Mouse (Mus musculus): ENCODE measurements around the gene Grik4.

The Grik4 gene

DNA sequence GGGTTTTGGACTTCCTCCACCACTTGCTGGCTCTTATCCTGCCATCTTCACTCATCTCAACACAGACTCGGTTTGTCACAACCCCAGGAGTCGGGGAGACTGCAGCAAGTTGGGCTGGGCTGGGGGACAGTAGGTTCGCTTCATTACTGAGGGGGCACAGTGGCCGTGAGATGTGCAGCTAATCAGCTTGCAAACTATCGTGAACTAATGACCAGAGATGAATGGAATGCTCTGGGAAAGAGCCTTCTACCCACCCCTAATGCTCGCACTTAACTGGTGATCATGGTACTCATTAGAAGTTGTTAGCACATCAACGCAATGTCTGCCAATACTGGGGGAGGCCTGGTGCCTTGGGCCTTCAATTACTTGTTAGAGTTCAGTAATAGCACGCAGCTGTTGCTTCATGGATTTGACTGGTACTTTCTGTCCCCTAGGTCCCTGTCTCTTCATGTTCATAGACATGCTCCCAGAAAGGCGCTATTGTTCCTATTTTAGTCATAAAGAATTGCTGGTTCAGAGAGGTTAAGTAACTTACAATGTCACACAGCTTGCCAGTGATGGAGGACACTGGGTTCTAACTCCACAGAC, 211.5 kb downstream of the Grik4 start:
- DNase-seq: no peak

DNA sequence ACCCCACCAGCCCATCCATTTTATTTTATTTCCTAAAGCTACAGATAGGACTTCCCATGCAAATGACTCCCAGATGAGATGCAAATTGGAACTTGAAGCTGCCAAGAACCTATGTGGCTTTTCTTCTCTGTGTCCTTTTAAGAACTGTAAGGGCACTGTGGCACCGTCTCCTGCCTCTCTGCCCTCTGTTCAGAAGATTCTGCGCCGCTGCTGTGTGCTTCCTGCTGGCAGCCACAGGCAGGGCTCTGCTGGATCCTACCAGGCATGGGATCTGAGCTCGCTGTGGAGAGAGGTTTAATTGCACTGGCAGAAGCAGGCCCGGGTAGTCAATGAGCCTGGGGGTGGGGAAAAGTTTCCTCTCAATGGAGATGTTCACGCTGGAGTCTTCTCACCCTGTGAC, 215.8 kb downstream of the Grik4 start:
- DNase-seq: no peak

DNA sequence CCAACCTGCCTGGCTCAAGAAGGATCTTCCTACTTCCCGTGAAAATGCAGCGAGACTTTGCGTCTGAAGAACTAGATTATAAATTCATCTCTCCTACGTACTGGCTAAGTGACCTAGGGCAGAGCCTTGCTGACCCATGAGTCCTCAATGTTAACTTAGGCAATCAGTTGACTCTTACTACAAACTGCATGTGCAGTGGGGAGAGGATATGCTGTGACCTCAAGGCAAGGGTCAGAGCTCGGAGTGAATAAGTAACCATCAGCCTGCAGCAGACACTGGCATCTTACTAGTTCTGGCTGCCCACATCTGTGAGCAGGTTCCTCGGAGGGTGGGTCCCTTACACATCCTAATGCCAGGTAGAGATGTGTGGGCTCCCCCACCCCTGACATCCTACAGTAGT, 216.6 kb downstream of the Grik4 start:
- DNase-seq: no peak

DNA sequence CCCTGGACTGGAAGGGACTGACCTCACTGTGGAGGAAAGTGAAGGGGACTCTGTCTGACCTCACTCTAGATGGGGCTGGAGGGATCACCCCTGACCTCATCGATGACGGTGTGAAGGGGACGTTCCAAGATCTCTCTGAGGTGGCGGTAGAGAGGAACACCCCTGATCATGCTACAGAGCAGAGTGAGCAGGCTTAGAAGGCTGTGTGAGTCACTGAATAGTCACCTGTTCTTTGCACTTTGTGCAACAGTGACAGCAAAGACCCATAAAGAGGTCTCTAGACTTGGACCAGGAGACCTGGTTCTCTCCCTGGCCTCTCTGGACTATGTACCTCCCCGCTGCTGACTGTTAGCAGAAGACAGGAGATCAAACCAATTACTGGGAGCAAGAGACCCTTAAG, 217.1 kb downstream of the Grik4 start:
- DNase-seq: no peak

DNA sequence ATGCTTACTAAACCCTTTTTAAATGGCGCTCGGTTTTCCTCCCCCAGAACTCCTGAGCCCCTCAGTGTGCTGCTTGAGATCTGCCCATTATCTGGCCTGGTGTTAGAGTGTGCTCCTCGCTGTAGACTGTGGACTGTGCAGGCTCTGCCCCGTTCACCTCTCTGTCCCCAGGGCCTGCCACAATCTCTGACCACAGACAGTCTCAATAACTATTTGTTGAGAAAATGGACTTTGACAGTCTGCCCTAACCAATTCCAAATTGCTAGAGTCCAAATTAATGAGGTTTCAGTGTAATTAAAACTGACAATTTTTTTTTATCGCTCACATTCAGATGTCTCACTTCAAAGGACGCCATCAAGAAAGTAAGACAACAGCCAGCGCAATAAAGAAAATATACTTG, 220.2 kb downstream of the Grik4 start:
- no peak for DNase-seq

DNA sequence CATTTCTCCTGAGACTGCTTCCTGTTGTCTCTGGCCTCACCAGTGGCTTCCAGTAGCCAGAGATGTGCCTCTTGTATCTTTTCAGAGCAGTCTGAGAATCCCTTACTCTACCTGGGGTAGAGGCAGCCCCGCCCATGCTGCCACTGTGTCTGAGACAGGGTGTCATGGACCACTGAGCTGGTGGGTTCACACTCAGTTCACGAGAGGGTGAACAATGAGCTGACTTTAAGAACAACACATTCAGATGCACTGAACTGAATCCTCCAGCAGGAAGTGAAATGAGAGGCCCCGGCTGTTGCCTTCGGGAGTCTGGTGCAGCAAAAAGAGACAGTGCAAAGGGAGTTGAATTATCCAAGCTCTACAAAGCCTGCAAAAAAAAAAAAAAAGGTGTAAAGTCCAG, 221.8 kb downstream of the Grik4 start:
- DNase-seq: no peak

DNA sequence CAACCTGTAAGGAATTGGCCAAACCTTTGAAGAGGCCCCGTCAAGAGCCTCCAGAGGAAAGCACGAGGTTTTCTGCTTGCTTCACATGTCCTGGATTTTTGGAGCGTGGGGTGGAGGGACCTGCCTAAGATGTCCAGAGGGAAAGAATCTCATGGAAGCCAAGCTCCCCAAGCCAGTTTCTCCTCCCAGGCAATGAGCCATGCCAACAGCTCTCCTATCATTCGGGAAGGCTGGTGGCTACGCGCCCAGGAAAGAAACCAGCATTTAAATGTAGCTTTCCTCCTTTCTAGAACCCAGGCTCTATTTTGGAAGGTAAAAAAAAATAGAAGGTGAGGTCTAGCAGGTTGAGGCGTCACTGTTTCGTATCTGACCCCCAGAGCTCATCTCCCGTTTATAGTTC, 222.6 kb downstream of the Grik4 start:
- DNase-seq: no peak

DNA sequence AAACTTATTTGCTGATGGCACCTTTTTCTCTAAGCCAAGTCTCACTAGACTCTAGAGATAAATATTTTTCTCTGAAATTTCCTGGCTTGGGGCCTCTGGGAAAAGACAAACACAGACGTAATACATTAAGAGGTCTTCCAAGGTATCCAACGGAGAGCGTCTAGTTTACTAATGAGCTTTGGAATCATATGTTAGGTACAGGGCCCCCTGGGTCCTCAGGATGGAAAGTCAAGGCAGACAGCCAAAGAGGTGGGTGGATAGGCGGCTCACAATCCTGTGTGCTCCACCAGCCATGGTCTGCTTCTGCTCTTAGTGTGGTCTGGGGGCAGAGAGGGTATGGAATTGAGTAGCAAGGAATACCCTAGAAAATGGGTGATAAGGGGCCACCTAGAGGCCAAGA, 223.1 kb downstream of the Grik4 start:
- DNase-seq: no peak

DNA sequence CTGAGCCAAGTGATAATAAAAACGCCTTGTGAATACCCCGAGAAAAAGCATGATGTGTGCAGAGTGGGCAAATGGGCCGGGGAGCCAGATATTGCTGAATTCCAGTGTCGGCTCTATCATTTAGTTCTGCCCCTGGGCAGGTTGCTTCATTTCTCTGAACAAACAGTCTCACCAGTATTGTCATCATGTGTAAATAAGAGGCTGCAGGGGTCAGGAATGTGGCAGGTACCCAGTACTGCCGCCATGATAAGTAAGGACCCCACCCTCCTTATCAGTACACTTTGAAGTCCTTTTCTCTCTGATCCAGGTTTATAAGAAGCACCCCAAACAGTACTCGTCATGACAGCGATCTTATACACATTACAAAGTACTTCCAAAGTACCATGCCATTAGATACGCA, 230.4 kb downstream of the Grik4 start:
- no peak for DNase-seq

DNA sequence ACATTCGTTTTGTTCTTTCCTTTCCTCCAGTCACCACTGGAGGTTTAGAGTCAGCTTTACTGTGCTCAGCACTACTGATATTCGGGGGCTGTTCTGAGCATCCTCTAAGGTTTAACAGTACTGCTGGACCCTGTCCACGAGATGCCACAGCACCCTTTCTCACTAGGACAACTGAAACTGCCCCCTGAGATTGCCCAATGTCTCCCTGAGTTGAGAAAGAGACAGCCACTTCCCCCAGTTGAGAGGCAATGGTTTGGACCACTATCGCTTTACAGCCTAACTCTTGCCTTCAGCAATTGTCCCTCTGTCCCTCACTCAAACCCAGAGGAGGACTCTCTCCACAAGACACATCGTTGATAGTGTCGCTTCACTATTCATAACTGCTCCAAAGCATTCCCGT, 238.4 kb downstream of the Grik4 start:
- DNase-seq: no peak

DNA sequence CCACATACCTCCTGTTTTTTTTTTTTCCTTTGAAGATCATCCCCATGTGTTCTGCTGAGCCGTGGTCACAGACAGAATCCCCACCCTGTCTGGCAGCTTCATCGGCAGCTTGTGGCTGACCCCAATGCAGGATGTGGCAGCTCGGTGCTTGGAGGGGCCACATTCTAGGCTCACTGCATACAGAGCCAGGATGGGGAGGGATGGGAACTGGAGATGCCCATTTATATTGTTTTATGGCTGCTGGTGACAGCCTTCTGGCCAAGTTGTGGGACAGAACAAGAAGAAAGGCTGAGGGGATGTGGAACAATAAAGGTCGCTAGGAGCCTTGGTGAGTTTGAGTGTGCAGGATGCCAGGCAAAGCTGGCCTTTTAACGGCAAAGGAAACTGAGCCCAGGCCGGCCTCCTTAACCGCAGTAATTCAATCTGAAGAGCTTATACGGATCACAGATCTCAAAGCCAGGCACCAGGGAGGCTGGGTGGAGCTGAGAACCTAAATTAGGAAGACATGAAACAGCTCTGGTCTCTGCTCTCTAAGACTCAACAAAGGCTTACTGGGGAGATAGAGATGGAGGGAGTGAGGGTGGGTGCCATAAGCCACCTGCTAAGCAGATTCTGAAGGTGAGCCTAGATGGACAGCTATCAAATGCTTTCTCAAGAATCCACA, 241.0 kb downstream of the Grik4 start:
- no peak for DNase-seq

DNA sequence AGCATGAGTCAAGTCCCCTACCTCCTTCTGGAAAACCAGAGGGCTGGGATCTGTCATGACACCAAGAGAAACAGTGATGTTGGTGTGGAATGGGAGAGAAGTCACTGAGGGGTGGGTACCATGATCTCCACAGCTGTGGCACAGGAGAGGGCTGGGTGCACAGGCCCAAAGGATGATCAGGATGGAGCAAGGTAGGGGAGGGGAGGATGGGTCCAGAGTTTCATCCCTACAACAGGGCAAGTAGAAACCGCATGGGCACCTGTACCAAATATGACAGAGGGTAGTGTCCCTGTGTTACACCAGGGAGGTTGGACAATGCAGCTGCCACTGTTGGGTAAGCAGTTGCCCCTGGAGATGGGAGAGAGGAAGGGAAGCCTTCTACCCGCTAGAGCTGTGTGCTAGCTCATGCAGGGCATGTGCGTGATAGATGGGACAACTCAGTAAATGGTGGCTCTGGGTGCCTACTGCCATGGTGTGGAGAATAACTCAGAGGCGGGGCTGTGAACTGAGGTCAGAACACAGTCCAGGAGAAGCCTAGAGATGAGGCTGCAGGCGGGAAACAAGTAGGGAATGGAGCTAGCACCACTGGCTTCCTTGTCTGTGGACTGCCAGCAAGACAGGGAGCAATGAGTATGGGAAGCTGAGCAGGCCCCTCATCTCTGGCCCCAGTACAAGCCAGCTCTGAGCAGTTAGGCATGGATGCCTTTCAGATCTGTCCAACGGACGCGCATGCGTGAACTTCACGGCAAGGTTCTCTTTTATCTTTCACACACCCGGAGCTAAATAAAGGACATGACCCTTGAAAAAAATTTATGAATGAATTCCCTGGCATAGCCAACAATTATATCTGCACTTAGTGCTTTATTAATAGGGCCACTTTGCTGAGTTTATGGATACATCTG, 241.8 kb downstream of the Grik4 start:
- no peak for DNase-seq

DNA sequence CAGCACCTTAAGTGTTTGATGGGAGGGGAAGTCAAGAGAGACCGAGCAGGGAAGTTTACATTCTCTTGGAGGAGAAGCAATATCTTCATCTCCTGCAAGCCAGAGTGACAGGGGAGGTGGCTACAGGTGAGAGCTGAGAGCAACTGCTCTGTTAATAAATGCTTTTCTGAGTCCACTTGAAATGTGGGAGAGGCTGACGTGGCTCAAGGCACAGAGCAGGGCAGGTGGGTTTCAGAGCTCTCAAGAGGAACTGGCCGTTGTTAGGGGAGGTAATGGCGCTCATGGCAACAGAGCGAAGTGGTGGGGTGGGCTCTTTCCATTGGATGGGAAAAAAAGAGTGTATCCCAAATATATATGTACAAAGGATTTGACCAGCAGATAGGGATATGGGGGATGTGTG, 242.6 kb downstream of the Grik4 start:
- DNase-seq: no peak

DNA sequence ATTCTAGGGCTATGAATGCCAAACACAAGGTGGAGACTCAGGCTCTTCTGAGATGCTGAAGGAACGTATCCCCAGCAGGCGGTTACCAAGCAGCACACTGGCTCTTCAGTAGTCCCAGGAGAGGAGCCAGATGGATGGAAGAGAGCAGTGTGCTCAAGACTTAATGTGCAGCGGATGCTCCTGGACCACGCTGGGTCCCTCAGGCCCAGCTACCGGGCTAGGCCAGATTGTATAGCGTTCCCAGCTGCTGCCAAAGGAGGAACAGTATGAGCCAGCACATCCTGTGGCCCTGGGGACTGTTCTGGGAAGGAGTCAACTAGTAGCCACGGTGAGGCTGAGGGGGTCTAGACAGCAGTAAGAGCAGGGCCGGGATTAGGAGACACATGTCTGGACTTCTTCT, 251.3 kb downstream of the Grik4 start:
- DNase-seq: no peak

DNA sequence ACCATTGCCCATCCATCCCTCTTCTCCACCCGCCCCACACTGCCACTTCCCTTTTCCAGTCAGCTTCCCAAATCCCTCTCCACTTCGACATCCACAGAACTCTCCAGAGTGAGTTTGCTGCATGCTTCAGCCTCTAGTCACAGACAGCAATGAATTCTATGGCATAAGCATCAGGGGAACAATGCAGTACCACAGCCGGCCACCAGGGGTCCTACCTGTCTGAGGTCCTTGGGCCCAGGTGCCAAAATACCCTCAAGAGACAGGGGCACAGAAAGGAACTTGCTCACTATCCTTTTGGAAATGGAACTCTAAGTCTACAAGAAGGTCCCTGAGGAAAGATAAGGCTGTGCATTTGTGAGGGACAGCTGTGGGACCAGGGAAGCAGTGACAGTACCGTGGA, 256.1 kb downstream of the Grik4 start:
- DNase-seq: peak; percentile 29

DNA sequence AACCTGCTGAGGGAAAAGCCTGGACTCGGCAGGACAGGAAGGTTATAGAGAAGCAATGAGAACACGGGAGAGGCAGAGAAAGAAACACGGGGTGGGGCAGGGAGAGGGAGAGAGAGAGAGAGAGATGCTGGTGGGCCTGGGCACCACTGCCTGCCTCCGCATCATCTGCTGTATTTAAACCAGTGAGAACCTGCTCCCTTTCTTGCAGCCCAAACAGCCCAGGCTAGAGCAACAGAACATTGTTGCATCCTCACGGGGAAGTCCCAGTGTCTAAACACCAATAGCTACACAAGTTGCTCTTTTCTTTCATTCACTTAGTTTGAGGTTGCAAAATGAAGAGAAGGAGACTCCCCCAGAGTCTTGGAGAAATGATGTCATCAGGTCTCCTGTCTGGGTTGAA, 258.2 kb downstream of the Grik4 start:
- DNase-seq: no peak

DNA sequence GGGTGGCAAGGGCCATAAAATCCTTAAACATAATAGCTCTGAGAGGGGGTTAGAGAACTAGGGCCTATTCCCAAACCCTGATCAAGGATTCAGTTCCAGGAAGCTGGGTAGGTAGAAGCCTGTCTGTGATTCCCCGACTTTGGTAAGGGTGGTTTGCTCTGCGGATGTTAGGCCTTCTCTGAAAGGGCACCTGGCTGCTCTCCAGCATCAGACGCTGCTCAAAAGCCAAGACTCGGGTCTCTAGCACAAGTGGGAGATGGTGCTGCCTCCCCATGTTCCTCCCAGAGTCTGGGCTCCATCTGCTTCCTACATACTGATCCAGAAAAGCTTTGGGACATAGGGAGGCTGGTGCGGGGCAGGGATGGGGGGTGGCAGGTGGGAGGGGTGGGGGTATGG, 270.3 kb downstream of the Grik4 start:
- no peak for DNase-seq

DNA sequence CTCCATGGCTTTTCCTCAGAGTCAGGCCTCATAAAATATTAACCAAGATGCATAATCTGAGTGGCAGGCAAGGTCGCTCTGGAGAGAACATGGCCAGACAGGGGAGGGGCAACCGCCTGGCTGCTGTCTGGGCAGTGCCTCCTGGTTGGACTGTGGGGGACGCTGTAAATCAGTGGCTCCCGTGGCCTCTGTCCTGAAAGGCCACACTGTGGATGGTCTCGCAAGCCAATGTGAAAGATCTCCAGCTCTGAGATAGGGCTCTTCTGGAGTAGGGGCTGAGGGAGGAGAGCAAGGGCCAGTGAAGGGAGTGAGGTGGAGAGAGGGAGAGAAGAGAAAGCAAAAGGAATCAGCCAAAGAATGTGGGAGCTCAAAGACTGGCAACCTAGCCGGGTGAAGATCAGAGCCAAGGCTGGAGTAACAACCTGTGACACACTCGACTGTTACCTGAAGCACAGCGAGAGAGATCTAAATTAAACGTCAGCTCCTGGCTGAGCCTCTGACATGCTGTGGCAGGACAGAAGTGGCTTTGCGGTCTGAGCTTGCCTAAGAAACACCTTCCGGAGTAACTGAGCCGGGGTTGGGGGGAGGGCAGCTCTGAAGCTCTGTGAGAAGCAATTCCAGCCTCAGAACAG, 270.8 kb downstream of the Grik4 start:
- no peak for DNase-seq

DNA sequence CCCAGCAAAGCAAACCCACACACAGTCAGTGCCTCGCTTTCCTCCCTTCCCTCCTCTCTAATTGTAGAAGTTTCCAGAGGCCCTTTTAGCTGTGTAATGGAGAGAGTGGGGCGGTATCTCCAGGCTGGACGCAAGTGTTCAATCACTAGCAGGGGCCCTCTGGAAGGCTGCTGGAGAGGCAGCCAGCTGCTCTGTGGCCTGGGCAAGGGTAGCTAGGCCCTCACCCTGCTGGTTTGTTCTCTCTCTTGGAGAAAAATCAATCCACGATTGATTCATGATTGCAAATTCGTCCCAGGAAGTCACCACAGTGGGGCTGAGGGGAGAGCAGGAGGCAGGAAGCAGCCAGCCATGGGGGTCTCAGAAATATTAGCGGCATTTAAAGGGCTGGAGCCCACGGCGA, 271.3 kb downstream of the Grik4 start:
- DNase-seq: no peak

DNA sequence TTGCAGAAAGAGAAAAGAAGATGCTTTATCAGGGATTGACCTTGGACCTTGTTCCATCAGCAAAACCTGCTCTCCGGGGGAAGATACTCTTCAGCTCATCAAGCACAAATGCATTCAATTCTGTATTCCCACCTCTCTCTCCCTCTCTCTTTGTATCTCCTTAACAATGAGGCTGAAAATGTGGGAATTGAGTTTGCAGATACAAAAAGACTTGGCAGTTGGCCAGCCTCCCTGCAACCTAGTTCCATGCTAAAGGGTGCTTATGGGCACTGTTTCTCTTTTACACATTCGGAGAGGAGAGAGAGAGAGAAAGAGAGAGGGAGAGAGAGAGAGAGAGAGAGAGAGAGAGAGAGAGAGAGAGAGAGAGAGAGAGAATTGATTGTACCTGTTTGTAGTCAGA, 273.7 kb downstream of the Grik4 start:
- no peak for DNase-seq

DNA sequence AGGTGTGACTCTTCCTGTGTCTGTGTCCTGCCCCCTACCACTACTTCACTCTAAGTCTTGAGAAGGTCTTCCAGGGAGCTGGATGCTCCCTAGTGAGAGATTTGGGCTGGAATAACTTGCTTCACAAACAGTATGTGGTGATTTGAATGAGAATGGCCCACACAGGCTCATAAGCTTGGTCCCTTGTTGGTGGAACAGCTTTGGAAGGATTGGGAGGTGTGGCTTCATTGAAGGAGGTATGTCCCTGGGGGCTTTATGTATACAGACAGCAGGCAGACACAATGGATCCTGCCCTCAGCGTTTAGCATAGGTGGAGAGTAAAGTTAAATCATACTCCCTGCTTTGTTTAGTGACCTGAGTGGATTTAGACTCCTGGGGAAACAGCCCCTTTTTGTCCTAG, 282.8 kb downstream of the Grik4 start:
- no peak for DNase-seq

DNA sequence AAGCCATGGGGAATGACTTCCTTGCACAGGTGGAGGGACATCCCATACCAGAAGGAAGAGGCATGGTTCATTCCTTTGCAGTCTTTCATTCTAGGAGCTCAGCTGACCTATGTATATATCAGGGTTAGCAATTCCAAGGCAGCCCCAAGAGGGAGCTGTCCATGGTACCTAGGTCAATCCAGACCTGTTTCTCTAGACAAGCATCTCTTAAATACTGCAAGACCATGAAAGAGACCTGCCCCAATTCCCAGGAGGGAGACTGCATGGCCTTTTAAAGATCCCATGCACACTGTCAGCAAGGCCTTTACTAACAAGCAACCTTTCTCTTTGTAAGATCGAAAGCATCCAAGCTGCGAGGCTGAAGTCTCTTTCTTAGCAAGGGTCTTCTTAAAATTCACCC, 291.5 kb downstream of the Grik4 start:
- no peak for DNase-seq

DNA sequence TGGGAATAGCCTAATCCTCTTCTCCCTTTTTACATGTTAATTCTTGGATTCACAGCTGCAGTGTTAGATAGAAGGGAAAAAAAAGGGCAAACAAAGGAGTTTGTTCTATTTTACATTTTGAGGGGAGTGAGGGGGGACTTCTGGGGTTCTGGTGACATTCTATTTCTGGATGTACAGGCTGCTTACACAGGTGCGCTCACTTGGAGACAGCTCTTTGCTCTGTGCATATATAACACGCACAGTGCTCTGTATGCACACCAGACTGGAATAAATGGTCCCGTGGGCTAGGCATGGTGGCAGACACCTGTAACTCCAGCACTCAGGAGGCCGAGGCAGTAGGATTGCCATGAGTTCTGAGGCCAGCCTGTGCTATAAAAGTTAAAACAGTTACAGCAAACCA, 292.0 kb downstream of the Grik4 start:
- DNase-seq: no peak

DNA sequence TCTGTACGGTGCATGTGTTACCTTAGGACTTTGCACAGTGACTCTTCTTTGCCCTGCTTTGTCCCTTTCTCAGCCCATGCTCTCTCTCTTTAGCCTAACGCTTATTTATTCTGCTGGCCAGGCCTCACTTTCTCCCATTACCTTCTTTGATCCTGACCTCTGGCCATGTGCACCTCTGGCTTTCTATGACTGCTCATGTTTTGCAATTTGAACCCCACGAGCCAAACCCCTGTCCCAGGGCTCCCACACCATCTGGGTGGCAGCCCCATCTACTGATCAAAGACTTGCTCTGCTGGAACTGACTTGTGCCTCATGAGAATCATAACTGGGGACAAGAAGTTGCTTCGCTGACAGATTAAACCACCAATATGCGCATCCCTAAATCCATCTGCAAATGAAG, 294.4 kb downstream of the Grik4 start:
- DNase-seq: no peak

Measured in right cerebral cortex, postnatal 25 days (tissue).